Mouse (Mus musculus) adrenal gland, adult 10 weeks (tissue): ENCODE data around the gene Dnajc12. TPM values are rescaled to one million over a fixed set of nuclear protein-coding genes. Genes with fewer than 3 reads are reported as not detected.

Experiments used
- polyA plus RNA-seq: library from polyadenylated mRNA; stranded (reverse); fragments of 350-450 nt; fragmentation: Illumina TruSeq; extraction: RNeasy Lipid Tissue Mini Kit (QIAGEN cat#74804); gene quantifications from one replicate; pipeline ENCODE4 v1.2.3, GENCODE M21; 2014; ENCODE audit warnings: low read depth, low replicate concordance

The Dnajc12 gene
- polyA plus RNA-seq = 11.5 TPM

DNA sequence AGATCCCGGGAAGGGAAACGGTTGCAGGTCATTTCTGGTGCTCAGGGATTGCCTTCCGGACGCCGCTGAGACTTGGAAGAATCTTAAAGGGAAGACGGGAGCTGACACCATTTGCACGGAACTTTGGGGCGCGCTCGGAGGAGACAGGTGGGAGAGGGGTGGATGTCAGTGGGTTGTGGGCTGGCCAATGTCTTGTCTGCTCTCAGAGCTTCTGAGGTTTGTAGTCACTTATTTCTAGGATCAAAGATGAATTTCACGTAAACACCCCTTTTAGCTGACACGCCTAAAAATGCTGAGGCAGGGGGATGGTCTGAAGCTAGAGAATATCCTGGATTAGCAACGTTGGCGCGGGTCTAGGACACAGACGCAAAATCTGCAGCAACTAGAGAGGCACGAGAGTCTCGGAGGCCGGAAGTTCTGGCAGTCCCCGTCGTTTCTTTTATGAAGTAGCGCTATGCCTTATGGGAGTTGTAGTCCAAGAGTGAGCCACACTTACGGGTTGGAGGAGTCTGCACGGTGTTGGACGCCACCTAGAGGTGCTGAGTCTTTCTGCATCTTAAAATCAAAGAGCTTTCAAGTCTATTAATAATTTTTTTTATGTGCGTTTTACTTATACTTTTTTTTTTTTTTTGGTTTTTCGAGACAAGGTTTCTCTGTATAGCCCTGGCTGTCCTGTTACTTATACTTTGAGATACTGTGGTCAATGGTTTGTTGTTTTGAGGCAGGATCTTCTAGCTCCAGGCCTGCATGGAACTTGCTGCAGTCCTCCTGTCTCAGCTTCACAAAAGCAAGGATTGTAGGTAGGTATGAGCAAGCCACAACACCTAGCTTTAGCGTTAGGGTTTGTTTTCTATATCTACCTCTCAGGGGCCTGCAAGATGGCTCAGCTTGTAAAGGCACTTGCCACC is at the start of gene Dnajc12:
Gene Dnajc12, plus strand, starts transcription at position 72 of the 908 bp plus-strand sequence.

DNA sequence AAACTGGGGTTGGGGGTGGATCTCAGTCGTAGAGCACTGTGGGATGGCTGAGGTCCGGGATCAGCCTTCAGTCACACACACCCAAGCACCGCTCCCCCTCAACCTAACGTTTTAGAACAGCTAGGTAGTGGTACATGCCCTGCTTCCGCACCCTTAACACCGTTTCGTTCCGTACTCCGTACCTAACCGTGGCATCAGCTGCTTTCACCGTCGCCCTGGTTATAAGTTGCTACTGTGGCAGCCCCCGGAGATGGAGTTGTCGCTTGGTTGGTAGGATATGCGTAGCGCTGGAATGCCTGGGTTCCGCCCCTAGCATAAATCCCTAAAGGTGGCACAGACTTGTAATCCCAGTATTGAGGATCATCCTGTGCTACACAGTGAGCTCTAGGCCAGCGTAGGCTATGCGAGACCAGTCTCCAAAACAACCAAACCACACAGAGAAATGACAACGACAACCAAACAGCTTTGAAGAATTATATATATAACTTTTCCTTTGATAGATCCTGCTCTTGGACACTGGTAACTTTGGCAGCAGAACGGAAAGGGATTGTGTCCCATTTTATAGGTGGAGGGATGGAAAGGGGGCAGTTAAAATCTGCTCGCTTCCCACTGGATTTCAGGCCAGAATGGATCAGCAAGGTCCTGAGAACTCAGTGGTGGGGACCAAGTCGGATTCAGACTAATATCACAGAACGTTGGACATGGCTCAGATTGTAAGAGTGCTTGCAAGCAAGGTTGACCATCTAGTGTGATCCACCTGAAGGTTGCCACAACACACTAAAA is 554 bp upstream of the Dnajc12 start, which contains the start of gene Sirt1:
Gene Sirt1, minus strand, starts transcription at position 207 of the 783 bp plus-strand sequence.

DNA sequence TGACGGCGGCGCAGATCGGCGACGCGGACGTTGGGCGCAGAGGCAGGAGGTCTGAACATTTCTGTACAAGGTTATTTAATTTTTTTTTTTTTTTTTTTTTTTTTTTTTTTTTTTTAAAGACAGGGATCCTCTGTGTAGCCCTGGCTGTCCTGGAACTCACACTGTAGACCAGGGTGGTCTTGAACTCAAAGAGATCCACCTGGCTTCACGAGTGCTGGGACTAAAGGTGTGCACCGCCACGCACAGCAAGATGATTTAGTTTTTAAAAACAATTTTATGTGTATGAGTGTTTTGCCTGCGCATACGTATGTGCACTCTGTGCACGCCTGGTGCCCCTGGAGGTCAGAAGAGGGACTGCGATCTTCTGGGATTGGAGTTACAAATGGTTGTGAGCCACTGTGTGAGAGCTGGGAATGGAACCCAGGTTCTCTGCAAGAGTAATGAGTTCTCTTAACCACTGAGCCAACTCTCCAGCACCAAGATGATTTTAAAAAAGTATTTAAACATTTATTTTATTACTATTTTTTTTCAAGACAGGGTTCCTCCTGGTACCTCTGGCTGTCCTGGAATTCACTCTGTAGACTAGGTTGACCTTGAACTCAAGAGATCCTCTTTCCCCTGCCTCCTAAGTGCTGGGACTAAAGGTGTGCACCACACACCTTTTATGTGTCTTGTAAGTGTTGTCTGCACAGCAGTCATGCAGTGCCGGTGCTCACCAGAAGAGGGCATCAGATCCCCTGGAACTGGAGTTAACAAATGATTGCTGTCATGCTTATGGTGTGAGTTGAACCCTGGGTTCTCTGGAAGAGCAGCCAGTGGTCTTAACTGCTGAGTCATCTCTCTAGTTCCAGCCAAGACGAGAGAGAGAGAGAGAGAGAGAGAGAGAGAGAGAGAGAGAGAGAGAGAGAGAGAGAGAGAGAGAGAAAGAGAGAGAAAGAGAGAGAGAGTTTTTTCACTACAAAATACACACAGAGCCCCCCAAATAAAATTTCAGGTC is 39.8 kb downstream of the Dnajc12 start, which contains the start of gene Gm7075:
Gene Gm7075, minus strand, starts transcription at position 51 of the 997 bp plus-strand sequence.

DNA sequence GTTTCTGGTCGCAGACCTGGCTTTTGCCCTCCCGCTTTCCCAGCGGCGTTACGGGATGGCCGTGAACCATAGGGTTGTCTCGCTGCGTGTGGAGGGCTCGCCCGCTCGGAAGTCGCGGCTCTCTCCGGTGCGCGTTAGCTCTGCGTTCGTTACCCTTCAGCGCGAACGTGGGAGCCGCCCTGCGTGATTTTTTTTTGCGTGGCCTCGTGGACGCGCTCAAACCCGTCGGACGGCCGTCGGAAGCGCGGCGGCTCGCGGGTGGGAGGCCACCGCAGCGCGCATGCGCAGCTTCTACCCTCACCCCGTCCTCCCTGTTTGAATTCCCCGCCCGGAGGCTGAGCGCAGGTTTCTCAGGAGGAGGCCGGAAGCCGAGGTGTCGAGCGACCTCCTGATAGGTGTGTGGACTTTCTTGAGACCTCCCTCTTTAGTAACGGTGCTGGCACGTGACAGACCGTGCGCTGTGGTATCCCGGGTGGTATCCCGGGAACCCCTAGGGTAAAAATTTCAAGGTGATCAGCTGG is 47.6 kb downstream of the Dnajc12 start, which contains the start of gene Ctnna3:
Gene Ctnna3, plus strand, starts transcription at position 314 of the 521 bp plus-strand sequence.

Other genes starting within 250 kb of the Dnajc12 start
- 0.17 TPM for gene Mypn, start 178.5 kb upstream of the Dnajc12 start, polyA plus RNA-seq
- 549 TPM for gene Herc4, start 138.6 kb upstream of the Dnajc12 start, polyA plus RNA-seq
- 67.4 TPM for gene Sirt1, start 739 bp upstream of the Dnajc12 start, polyA plus RNA-seq
- gene Gm7075, start 39.3 kb downstream of the Dnajc12 start, polyA plus RNA-seq = not detected
- gene Ctnna3, start 47.7 kb downstream of the Dnajc12 start, polyA plus RNA-seq = 0.52 TPM